Mouse (Mus musculus) bone marrow, adult 2 months (tissue): Measurements from ENCODE around the gene Crebl2.

ENCODE experiments used
- CTCF ChIP-seq: fragments of 200-500 bp; IDR thresholded peaks from 2 replicates; pipeline ENCODE4 v1.5.1; 2011; ENCODE audit warnings: low read length, control low read depth; ENCODE audit not compliant: control insufficient read depth, insufficient read depth
- POLR2A ChIP-seq: fragments of 200-500 bp; IDR thresholded peaks from 2 replicates; pipeline ENCODE4 v1.6.1; 2011; ENCODE audit warnings: low read depth, mild to moderate bottlenecking, control low read depth, low read length, borderline replicate concordance; ENCODE audit not compliant: control insufficient read depth

DNA sequence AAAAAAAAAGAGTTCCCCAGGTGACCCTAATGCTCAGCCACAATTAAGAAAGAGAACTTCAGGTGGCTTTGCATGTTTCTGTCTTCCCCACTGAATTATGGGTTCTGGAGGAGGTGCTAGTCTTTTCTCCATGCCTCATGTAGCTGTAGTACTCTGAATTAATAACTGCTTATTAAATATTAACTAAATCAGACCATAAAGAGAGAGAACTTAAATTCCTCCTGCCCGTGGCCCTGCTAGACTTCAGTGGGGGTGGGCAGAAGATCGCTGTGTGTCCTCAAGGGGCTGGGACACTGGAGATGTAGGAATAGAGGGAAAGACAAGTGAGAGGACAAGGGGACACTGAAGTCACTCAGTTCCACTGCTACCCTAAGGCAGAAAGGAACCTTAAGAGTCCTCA lies 42.3 kb downstream of the Crebl2 start:
- TF ChIP-seq POLR2A: no peak
- TF ChIP-seq CTCF: no peak
